Mouse (Mus musculus): ENCODE data around the gene Nr1h2. TPM values are rescaled to one million over a fixed set of nuclear protein-coding genes. Genes with fewer than 3 reads are reported as not detected.

Gene Nr1h2
- polyA plus RNA-seq, 1 experiment from 2014 or later, result 70.5 TPM

DNA sequence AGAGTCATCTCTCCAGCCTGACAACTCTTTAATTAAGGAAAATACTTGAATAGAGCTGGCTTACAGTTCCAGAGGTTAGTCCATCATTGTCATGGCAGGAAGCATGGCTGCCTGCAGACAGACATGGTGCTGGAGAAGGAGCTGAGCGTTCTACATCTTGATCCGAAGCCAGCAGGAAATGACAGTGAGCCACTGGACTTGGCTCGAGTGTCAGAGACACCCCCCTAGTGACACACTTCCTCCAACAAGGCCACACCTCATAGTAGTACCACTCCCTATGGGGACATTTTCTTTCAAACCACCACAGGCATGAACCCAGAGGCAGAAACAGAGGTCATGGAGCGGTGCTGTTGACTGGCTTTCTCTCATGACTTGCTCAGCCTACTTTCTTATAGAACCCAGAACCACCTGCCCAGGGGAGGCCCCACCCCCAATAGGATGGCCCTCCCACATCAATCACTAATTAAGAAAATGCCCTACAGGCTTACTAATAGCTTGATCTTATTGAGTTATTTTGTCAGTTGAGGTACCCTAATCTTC is 30.6 kb upstream of the Nr1h2 start:
- Histone ChIP-seq H3K4me1 (peaks cover 23% of the 10 kb centered on the region), H3K4me2 (replicated peaks) (no peak overlapping the region), H3K9ac (replicated peaks) (no peak overlapping the region), H3K4me3 (no peak overlapping the region), H3K27ac (replicated peaks) (no peak overlapping the region), H3K9me3 (no peaks in the 10 kb centered on the region), H3K36me3 (no peaks in the 10 kb centered on the region), H3K27me3 (peaks cover 12% of the 10 kb centered on the region; the same call in 1 of the 2 replicates)
- 82% methylated on average over 4 of the region's 4 CpGs for WGBS
- ATAC-seq (replicated peaks), result no peak

DNA sequence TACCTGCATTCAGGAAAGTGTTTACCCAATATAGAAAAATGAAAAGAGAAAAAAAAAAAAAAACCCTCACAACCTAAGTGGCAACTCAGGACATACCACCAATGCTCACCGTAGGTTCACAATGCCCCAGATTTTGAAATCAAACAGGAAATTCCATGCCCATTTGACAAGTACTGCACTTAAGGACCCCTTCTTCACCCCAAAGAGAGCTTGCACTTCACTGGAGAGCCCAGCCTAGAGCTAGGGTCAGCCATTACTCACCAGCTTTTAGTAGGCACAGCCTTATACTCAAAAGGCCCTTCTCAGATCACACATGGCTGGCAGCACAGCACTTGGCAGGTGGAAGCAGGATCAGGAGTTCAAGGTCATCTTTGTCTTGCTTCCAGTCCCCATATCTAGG is 29.4 kb upstream of the Nr1h2 start:
- H3K36me3 ChIP-seq, result no peaks in the 10 kb centered on the region
- no peak for ATAC-seq (replicated peaks)
- peaks cover 12% of the 10 kb centered on the region for H3K4me1 ChIP-seq
- H3K4me3 ChIP-seq, result no peak overlapping the region
- 100% methylated on average over 1 of the region's 1 CpGs for WGBS
- H3K4me2 ChIP-seq (replicated peaks), result no peak overlapping the region
- no peaks in the 10 kb centered on the region for H3K9me3 ChIP-seq
- H3K27me3 ChIP-seq, result peaks cover 12% of the 10 kb centered on the region; the same call in 1 of the 2 replicates
- H3K9ac ChIP-seq (replicated peaks), result no peak overlapping the region
- no peak overlapping the region for H3K27ac ChIP-seq (replicated peaks)

DNA sequence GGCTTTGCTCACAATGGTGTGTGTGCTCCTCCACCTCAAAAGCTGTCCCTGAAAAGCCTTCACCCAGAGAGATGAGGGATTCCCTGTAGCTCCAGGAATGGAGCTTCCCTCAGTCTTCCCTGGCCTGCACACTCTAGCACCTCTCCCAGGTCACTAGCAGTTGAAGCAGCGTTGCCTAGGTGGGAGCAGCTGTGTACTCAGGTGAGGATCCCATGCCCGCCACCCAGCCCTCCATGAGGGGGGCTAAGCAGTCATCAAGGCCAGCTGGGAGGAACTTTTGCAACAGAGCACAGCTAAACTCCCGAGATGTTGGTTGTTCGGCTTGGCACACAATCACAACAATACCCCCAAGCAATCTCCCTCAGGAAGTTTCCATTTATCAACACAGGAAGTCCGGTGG is 29.0 kb upstream of the Nr1h2 start:
- Histone ChIP-seq H3K27me3 (peaks cover 10% of the 10 kb centered on the region; the same call in 1 of the 2 replicates), H3K36me3 (no peaks in the 10 kb centered on the region), H3K4me2 (replicated peaks) (no peak overlapping the region), H3K9ac (replicated peaks) (no peak overlapping the region), H3K9me3 (no peaks in the 10 kb centered on the region), H3K4me1 (peaks cover 8% of the 10 kb centered on the region), H3K4me3 (no peak overlapping the region), H3K27ac (replicated peaks) (no peak overlapping the region)
- ATAC-seq (replicated peaks), result no peak
- WGBS, result 85% methylated on average over 5 of the region's 5 CpGs

DNA sequence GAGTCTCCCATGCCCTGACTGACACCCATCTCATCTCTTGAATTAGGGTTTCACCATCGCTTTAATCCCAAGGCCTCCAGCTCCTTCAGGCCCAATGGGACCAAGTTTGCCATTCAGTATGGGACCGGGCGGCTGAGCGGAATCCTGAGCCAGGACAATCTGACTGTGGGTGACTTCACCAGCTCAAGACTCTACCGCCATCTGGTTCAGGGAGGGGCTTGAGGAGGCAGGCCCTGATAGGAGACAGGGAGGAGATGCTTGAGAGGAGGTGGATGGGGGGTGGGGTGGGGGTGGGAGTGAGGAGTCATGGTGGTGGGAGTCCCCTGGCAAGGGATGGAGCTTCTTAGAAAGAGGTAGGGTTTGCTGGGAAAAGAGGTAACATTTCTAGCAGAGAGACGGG is 27.9 kb upstream of the Nr1h2 start:
- Histone ChIP-seq H3K27me3 (0 out of 2 replicates have a peak, but pooled peaks cover 3% of the 10 kb centered on the region), H3K9me3 (no peaks in the 10 kb centered on the region), H3K4me3 (no peak overlapping the region), H3K27ac (replicated peaks) (no peak overlapping the region), H3K4me1 (no peaks in the 10 kb centered on the region), H3K4me2 (replicated peaks) (no peak overlapping the region), H3K9ac (replicated peaks) (no peak overlapping the region), H3K36me3 (no peaks in the 10 kb centered on the region)
- WGBS, result 87% methylated on average over 6 of the region's 6 CpGs
- ATAC-seq (replicated peaks), result no peak

DNA sequence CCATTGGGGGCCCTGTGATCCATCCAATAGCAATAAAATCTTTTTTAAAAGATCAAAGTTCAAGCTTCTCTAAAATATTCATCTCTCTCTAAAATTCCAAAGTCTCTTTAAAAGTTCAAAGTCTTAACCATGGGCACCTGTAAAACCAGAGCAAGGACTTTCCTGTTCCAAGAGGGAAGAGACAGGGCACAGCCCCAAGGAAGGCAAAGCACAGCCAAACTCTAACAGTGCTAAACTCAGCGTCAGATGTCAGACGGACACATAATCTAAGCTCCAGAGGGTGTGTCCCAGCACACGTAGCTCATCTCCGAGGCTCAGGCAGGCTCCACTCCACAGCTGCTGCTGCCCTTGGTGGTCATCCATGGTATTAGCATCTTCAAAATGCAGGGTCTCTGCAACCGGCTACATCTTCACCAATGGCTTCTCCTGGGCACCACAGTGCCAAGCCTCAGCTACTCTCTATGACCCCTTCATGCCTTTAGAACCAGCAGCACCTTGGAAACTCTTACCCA is 22.6 kb upstream of the Nr1h2 start:
- no peak for ATAC-seq (replicated peaks)
- Histone ChIP-seq H3K36me3 (no peaks in the 10 kb centered on the region), H3K9ac (replicated peaks) (no peak overlapping the region), H3K4me1 (no peaks in the 10 kb centered on the region), H3K4me3 (no peak overlapping the region), H3K27me3 (no peaks in the 10 kb centered on the region), H3K27ac (replicated peaks) (no peak overlapping the region), H3K9me3 (no peaks in the 10 kb centered on the region), H3K4me2 (replicated peaks) (no peak overlapping the region)
- 59% methylated on average over 5 of the region's 5 CpGs for WGBS

DNA sequence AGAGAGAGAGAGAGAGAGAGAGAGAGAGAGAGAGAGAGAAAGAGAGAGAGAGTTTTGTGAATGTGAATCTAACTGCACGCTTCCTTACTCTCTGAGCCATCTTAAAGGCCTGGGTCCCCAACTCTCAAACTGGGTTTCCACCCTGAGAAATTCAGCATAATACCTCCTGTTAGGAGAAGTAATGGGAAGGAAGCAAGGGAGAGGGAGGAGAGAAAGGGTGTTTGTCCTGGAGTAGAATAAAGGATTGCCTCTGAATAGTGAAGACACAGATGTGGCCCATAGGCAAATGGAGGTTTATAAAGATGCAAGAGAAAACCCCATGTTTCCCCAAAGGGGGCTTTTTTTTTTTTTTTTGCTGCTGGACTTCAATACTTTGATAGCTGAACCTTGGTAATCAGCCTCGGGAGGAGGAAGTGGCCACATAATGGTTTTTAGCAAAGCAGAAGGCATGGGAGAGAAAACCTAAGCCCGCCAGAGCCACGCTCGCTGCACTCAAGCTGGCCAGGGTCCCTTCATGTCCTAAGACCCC is 19.3 kb upstream of the Nr1h2 start:
- no peaks in the 10 kb centered on the region for H3K27me3 ChIP-seq
- 79% methylated on average over 5 of the region's 5 CpGs for WGBS
- no peaks in the 10 kb centered on the region for H3K4me1 ChIP-seq
- H3K27ac ChIP-seq (replicated peaks), result no peak overlapping the region
- no peak overlapping the region for H3K9ac ChIP-seq (replicated peaks)
- no peaks in the 10 kb centered on the region for H3K36me3 ChIP-seq
- no peak overlapping the region for H3K4me3 ChIP-seq
- ATAC-seq (replicated peaks), result no peak
- H3K9me3 ChIP-seq, result no peaks in the 10 kb centered on the region
- H3K4me2 ChIP-seq (replicated peaks), result no peak overlapping the region

DNA sequence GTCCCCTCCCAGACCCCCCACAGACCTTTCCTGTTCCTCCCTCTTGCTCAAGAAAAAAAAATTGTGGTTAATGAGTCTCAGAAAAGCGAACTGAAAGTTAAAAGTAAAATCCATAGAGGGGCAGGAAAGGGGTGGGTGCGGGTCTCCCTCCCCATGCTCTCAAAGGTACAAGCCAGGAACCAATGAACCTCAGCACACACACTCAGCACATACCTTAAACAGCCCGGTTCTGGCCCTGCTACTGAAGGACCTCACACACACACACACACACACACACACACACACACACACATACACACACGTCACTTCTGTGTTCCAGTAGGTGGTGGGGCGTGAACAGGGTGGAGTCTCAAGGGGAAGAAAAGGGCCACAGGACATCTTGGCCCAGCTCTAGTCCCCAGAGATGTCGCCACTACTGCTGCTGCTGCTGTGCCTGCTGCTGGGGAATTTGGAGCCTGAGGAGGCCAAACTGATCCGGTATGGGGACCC is 18.5 kb upstream of the Nr1h2 start, which contains the start of gene Napsa:
Napsa (plus strand) TSS at position 168 of the 489 bp plus-strand sequence.
- 25% methylated on average over 7 of the region's 7 CpGs for WGBS
- no peak within 1 kb of the TSS for H3K4me3 ChIP-seq

DNA sequence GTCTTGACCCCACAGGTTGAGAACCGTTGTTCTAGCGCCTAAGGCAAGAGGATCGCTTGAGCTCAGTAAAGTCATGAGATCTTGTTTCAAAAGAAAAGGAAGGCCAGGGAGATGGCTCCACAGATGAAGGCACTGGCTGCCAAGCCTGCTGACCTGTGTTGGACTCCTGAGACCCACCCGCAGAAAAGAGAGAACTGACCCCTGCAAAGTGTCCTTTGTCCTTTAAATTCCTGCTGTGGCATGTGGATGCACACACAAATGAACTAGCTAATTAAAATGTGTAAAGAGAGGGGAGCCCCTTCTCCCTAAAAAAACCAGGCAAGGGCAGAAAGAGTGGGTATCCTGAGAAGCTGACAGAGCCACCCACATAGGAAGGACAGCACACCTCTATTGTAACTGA is 18.1 kb upstream of the Nr1h2 start:
- H3K4me3 ChIP-seq, result no peak overlapping the region
- H3K9me3 ChIP-seq, result no peaks in the 10 kb centered on the region
- H3K9ac ChIP-seq (replicated peaks), result no peak overlapping the region
- WGBS, result 32% methylated on average over 4 of the region's 4 CpGs
- H3K27ac ChIP-seq (replicated peaks), result no peak overlapping the region
- H3K4me2 ChIP-seq (replicated peaks), result no peak overlapping the region
- no peaks in the 10 kb centered on the region for H3K27me3 ChIP-seq
- ATAC-seq (replicated peaks), result no peak
- no peaks in the 10 kb centered on the region for H3K36me3 ChIP-seq
- no peaks in the 10 kb centered on the region for H3K4me1 ChIP-seq

More for the DNA sequence above, 18.5 kb upstream of the Nr1h2 start, which contains the start of gene Napsa:
- ATAC-seq (replicated peaks), result no peak
- Histone ChIP-seq H3K9ac (replicated peaks) (no peak within 1 kb of the TSS), H3K4me2 (replicated peaks) (no peak within 1 kb of the TSS), H3K9me3 (no peaks in the 10 kb centered on the region), H3K27ac (replicated peaks) (no peak within 1 kb of the TSS), H3K27me3 (no peaks in the 10 kb centered on the region), H3K4me1 (no peaks in the 10 kb centered on the region), H3K36me3 (no peaks in the 10 kb centered on the region)

DNA sequence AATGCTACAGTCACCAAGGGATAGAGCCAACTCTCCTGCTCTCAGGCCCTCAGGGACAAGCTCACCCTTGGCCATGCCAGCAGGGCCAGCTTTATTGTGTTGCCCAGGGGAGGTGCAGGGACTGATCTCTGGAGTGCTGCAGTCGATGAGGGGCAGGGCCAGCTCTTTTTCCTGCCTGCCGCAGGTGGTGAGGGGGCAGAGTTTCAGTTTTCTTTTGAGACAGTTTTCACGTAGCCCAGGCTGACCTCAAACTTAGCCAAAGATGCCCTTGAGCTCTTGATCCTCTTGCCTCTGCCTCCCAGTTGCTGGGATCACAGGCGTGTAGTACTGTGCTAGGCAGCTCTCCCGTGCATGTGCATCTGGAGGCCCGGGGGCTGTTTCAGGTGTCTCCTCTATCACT is 17.2 kb upstream of the Nr1h2 start:
- H3K27ac ChIP-seq (replicated peaks), result no peak overlapping the region
- no peak overlapping the region for H3K4me3 ChIP-seq
- no peak overlapping the region for H3K9ac ChIP-seq (replicated peaks)
- no peak overlapping the region for H3K4me2 ChIP-seq (replicated peaks)
- no peaks in the 10 kb centered on the region for H3K9me3 ChIP-seq
- H3K27me3 ChIP-seq, result no peaks in the 10 kb centered on the region
- no peaks in the 10 kb centered on the region for H3K36me3 ChIP-seq
- 82% methylated on average over 6 of the region's 6 CpGs for WGBS
- ATAC-seq (replicated peaks), result no peak
- no peaks in the 10 kb centered on the region for H3K4me1 ChIP-seq

DNA sequence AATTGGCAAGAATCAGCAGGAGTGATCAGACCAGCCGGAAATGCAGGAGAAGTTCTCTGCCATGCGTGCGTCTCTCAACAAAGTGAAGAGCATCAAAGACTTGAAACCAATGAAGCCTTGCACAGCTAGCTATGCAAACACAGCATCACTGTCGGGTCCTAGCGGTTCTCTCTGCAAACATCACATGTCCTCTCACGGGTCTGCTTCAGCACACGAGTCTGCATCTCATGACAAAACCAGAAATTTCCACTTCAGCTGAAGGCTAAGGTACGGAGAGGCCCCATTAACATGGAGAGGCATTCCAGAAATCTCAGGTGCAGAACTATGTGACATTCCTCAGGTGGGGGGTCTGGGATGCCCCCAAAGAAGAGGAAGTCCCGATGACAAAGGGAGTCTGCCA is 15.1 kb upstream of the Nr1h2 start:
- no peak for ATAC-seq (replicated peaks)
- no peak overlapping the region for H3K4me2 ChIP-seq (replicated peaks)
- 77% methylated on average over 9 of the region's 9 CpGs for WGBS
- no peaks in the 10 kb centered on the region for H3K9me3 ChIP-seq
- no peaks in the 10 kb centered on the region for H3K4me1 ChIP-seq
- H3K4me3 ChIP-seq, result no peak overlapping the region
- H3K27ac ChIP-seq (replicated peaks), result no peak overlapping the region
- H3K36me3 ChIP-seq, result no peaks in the 10 kb centered on the region
- no peak overlapping the region for H3K9ac ChIP-seq (replicated peaks)
- no peaks in the 10 kb centered on the region for H3K27me3 ChIP-seq

DNA sequence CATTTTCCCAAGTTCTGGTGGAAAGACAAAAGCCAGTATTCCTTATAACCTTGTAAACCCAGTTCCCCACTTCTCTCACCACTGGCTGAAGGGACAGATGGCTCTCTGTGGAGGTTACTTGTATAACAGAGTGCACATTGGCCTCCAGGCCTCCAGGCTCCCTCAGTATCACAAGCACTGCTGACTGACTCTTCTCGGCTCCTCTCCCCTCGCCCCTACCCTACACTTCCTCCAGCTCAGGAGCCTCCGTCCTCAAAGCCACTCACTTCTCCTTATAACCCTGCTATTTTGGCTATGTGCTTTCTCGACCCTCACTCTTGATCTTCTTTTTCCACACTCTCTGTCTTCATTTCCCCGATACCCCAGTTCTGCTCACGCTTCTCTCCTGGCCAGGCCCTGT is 11.7 kb upstream of the Nr1h2 start:
- Histone ChIP-seq H3K9ac (replicated peaks) (no peak overlapping the region), H3K36me3 (no peaks in the 10 kb centered on the region)
- ATAC-seq (replicated peaks), result no peak

DNA sequence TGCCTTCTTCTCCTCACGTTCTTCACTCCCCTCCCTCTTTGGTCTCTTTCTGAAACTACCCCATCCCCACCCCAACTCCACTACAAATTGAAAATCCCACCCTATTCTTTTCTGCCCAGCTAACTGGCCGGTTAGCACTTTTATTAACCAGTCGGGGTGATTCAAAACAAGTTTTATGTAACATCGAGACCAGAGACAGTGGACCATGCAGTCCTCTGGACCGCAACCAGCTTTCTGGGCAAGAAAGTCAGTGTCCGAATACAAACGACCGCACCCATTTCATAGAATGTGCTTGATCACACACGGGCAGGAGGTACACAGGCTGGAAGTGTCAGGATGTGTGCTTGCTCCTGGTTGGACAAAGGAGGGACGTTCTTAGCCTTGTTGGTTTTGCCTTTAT is 10.7 kb upstream of the Nr1h2 start:
- H3K4me1 ChIP-seq, result no peaks in the 10 kb centered on the region
- H3K9ac ChIP-seq (replicated peaks), result no peak overlapping the region
- no peaks in the 10 kb centered on the region for H3K36me3 ChIP-seq
- H3K4me2 ChIP-seq (replicated peaks), result no peak overlapping the region
- WGBS, result 85% methylated on average over 10 of the region's 10 CpGs
- no peaks in the 10 kb centered on the region for H3K9me3 ChIP-seq
- no peak overlapping the region for H3K4me3 ChIP-seq
- no peak overlapping the region for H3K27ac ChIP-seq (replicated peaks)
- no peak for ATAC-seq (replicated peaks)
- no peaks in the 10 kb centered on the region for H3K27me3 ChIP-seq

More for the DNA sequence above, 11.7 kb upstream of the Nr1h2 start:
- Histone ChIP-seq H3K4me1 (no peaks in the 10 kb centered on the region), H3K27me3 (no peaks in the 10 kb centered on the region), H3K4me3 (no peak overlapping the region), H3K27ac (replicated peaks) (no peak overlapping the region), H3K9me3 (no peaks in the 10 kb centered on the region), H3K4me2 (replicated peaks) (no peak overlapping the region)
- 74% methylated on average over 6 of the region's 6 CpGs for WGBS

DNA sequence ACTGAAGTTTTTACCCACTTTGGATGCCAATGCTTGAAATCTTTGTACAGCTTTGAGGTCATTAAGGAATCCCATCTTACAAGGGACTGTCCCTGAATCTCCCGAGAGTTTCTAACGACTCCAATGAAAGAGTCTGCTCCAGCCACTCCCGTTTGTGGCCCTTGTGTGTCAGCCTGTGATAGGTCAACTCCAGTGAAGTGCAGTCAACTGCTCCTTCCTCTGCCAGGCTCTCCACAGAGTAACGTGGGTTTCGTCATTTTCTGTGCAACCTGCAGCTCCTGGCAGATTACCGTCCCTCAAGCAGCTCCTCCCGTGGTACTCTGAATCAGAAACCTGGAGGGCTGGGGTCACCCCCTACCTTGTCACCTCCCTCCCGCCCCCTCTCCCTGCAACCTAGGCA is 9.5 kb upstream of the Nr1h2 start:
- no peaks in the 10 kb centered on the region for H3K9me3 ChIP-seq
- no peaks in the 10 kb centered on the region for H3K36me3 ChIP-seq
- 47% methylated on average over 8 of the region's 8 CpGs for WGBS
- H3K9ac ChIP-seq (replicated peaks), result no peak overlapping the region
- H3K4me2 ChIP-seq (replicated peaks), result no peak overlapping the region
- ATAC-seq (replicated peaks), result no peak
- H3K27ac ChIP-seq (replicated peaks), result no peak overlapping the region
- no peaks in the 10 kb centered on the region for H3K27me3 ChIP-seq
- no peaks in the 10 kb centered on the region for H3K4me1 ChIP-seq
- no peak overlapping the region for H3K4me3 ChIP-seq
